In genomic region chr13:112755507-112756010, GRCm38 (mm10) we compare ENCODE assay signal across 8 mouse cellular contexts. TPM values are rescaled to one million over a fixed set of nuclear protein-coding genes. Genes with fewer than 3 reads are reported as not detected.
DNase-seq lines count a peak whose midpoint lies in the region; ATAC-seq and TF ChIP-seq lines count a peak whose summit lies in the region.

No protein-coding gene starts in this region.

- TF ChIP-seq CTCF in kidney, postnatal 0 days (IDR thresholded peaks at IDR 0.05; ENCODE audit: low read depth): no peak

- ATAC-seq in kidney, postnatal 0 days (replicated peaks; ENCODE audit: low FRiP score, low read depth): no peak
- no peak for ATAC-seq in midbrain, embryonic 14.5 days (ENCODE audit: low FRiP score, low TSS enrichment)
- ATAC-seq in forebrain, embryonic 16.5 days: no peak

- H3K9me3 ChIP-seq in kidney, postnatal 0 days (replicated peaks; ENCODE audit: low read length): no peaks in the 10 kb centered on the region
- H3K9me3 ChIP-seq in midbrain, embryonic 14.5 days (ENCODE audit: control insufficient read depth, low read length): no peaks in the 10 kb centered on the region
- H3K9me3 ChIP-seq in forebrain, embryonic 16.5 days (ENCODE audit: control insufficient read depth, low read length): no peaks in the 10 kb centered on the region

- no peak overlapping the region for H3K4me2 ChIP-seq in kidney, postnatal 0 days (ENCODE audit: low read length)
- H3K4me2 ChIP-seq in midbrain, embryonic 14.5 days (ENCODE audit: low read length): no peak overlapping the region
- no peak overlapping the region for H3K4me2 ChIP-seq in forebrain, embryonic 16.5 days (ENCODE audit: low read length)

- no peak overlapping the region for H3K4me3 ChIP-seq in kidney, postnatal 0 days (replicated peaks; ENCODE audit: low read depth, low read length)
- H3K4me3 ChIP-seq in midbrain, embryonic 14.5 days (replicated peaks; ENCODE audit: low read depth, low read length): no peak overlapping the region
- H3K4me3 ChIP-seq in forebrain, embryonic 16.5 days (replicated peaks; ENCODE audit: low read length): no peak overlapping the region

- WGBS in kidney, postnatal 0 days: 52% methylated on average over 11 of the region's 11 CpGs
- WGBS in midbrain, embryonic 14.5 days: 55% methylated on average over 11 of the region's 11 CpGs
- 55% methylated on average over 11 of the region's 11 CpGs for WGBS in forebrain, embryonic 16.5 days

- peaks cover 18% of the 10 kb centered on the region; the same call in 1 of the 2 replicates for H3K4me1 ChIP-seq in kidney, postnatal 0 days (replicated peaks; ENCODE audit: insufficient read depth, low read length)
- peaks cover 6% of the 10 kb centered on the region; the same call in 1 of the 2 replicates for H3K4me1 ChIP-seq in midbrain, embryonic 14.5 days (ENCODE audit: control insufficient read depth, insufficient read depth, low read length)
- H3K4me1 ChIP-seq in forebrain, embryonic 16.5 days (replicated peaks; ENCODE audit: control insufficient read depth, insufficient read depth, low read length): peaks cover 7% of the 10 kb centered on the region

- no peak overlapping the region for H3K9ac ChIP-seq in kidney, postnatal 0 days (ENCODE audit: low read depth, low read length)
- H3K9ac ChIP-seq in midbrain, embryonic 14.5 days (replicated peaks; ENCODE audit: low read length): no peak overlapping the region
- no peak overlapping the region for H3K9ac ChIP-seq in forebrain, embryonic 16.5 days (replicated peaks; ENCODE audit: low read depth, low read length)

- no peak for DNase-seq in kidney, postnatal 0 days (ENCODE audit: low spot score)
- no peak for DNase-seq in kidney, postnatal 14 days
- DNase-seq in embryo, embryonic 10.5 days (ENCODE audit: low spot score): peak; percentile 49
- DNase-seq in heart, postnatal 4 days: peak; percentile 67
- peak; percentile 39 for DNase-seq in midbrain, embryonic 14.5 days
- DNase-seq in T-cell, adult 2 months (ENCODE audit: low spot score): no peak
- DNase-seq in right cerebral cortex, adult 2 months (ENCODE audit: low spot score in 2 of 2): no peak

- H3K36me3 ChIP-seq in kidney, postnatal 0 days (ENCODE audit: insufficient read depth, low read length): no peaks in the 10 kb centered on the region
- no peaks in the 10 kb centered on the region for H3K36me3 ChIP-seq in midbrain, embryonic 14.5 days (ENCODE audit: control insufficient read depth, insufficient read depth, low read length)
- no peaks in the 10 kb centered on the region for H3K36me3 ChIP-seq in forebrain, embryonic 16.5 days (ENCODE audit: control insufficient read depth, insufficient read depth)

- peak overlapping the region; percentile 68 for H3K27ac ChIP-seq in kidney, postnatal 0 days
- H3K27ac ChIP-seq in midbrain, embryonic 14.5 days (replicated peaks; ENCODE audit: low read depth, low read length): no peak overlapping the region
- H3K27ac ChIP-seq in forebrain, embryonic 16.5 days (ENCODE audit: low read length): no peak overlapping the region

- no peaks in the 10 kb centered on the region for H3K27me3 ChIP-seq in kidney, postnatal 0 days (ENCODE audit: insufficient read depth, low read length)
- H3K27me3 ChIP-seq in midbrain, embryonic 14.5 days (ENCODE audit: control insufficient read depth, insufficient read depth, low read length): no peaks in the 10 kb centered on the region
- H3K27me3 ChIP-seq in forebrain, embryonic 16.5 days (replicated peaks; ENCODE audit: control insufficient read depth, insufficient read depth, low read length): no peaks in the 10 kb centered on the region

RNA-seq across cellular contexts. Expression of gene Plpp1, which starts 45.0 kb away (rescaled TPM):
- polyA plus RNA-seq in kidney, postnatal 0 days (2015; fragmentation: Nextera tagmentation; extraction: Ambion mirVana): 135 TPM in 2 replicates
- 10 to 100 TPM; 72.2 to 78.2 TPM for total RNA-seq in heart, postnatal 4 days (2021)
- 48.3 and 57.7 TPM in 2 replicates for polyA plus RNA-seq in midbrain, embryonic 14.5 days (2014; fragmentation: Nextera tagmentation; extraction: Ambion mirVana)
- polyA plus RNA-seq in forebrain, embryonic 16.5 days (2015; fragmentation: Nextera tagmentation; extraction: Ambion mirVana): 44.7 and 49.2 TPM in 2 replicates

Comparison
In these comparisons a context has a peak if more than half of its experiments do, and no peak if none do; other contexts are left out.
1. DNase-seq: peak in embryo, embryonic 10.5 days (single experiment), heart, postnatal 4 days (single experiment) and midbrain, embryonic 14.5 days (single experiment); none in kidney, postnatal 0 days (single experiment), kidney, postnatal 14 days (single experiment), T-cell, adult 2 months (single experiment) and right cerebral cortex, adult 2 months (0 of 2).